Mouse (Mus musculus): ENCODE measurements around the gene Sec14l5.
A peak's percentile ranks its signal among the peaks of the same experiment; 100 is the strongest.
"Not testable (repeated sequence)": the region's sequence is repeated elsewhere in the genome, so short reads cannot be mapped to it uniquely, and the experiment has no call there.

Gene Sec14l5

DNA sequence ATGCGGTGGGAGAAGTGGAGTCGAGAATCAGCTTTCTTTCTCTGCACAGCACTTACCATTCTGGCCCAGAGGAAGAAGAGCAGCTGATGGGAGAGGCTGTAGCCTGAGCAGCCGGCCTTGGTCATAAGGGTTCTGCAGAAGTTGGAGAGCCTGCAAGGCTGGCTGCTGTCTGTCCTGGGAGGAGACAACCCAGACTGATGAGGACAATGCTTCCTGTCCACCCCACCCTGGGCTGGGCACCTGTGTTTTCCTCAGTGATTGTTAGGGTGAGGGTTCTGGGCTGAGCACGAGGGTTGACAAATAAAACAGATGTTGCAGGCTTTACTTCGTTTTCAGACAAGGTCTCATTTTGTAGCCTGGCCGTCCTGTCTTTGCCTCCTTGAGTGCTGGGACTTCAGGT lies 69.8 kb downstream of the Sec14l5 start:
- DNase-seq (ENCODE audit: low spot score), result no peak

DNA sequence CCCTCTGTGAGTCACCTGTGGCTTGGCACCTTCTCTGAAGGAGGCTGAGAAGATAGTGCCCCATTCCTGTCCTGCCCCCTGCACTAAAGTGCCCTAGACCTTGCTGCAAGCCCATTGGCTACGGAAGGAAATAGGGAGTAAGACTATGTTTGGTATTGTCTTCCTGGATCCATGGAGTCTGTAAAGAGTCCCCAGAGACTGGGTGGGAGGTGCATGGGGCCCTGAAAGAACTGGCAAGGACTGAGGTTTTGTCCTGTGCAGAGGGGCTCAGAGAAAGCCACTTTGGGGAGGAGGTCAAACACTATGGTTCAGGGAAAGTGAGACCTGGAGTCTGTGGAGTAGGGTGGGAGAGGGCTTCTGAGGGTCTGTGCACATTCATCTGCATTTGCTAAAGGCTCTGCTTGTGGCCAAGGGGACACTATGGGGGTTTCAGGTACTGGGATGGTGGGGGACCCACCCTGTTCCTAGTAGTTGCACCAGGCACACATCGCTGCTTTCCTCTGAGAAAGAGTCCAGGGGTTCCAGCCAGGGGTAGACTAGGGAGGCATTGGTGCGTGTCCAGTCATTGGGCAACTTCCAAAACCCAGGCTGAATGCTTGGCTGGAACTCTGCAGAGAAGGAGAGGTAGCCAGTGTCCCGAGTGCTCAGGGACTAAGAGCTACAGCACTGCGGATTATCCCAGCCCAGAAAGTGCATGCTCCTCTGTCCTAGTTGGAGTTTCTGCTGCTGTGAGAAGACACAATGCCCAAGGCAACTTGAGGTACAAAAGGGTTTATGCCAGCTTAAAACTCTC lies 70.6 kb downstream of the Sec14l5 start:
- no peak for DNase-seq (ENCODE audit: low spot score)

GRCm38 (mm10) chr16:5221403-5221802 lies 74.5 kb downstream of the Sec14l5 start:
- no peak for DNase-seq (ENCODE audit: low spot score)

GRCm38 (mm10) chr16:5222140-5222539 lies 75.2 kb downstream of the Sec14l5 start, which contains the start of gene AU021092:
Gene AU021092, minus strand, starts transcription at chr16:5222299.
- DNase-seq (ENCODE audit: low spot score), result no peak

DNA sequence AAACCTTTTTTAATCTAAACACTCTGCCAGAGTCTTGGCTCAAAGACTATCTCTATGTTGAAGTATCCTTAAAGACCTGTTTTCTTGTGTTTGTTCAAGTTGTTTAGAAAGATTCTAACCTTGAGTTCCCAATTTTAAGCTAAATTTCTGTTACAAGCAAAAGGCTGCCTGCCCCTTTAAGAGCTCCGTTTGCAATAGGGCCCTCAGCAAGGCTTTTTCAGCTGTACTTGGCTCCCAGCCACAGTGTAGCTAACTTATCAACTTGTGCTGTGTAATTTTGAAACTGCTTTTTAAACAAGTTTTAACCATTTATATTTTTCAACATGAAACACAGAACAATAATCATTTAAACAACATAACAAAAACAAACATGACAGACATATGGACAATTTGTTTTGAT lies 79.6 kb downstream of the Sec14l5 start:
- not testable (repeated sequence) for DNase-seq (ENCODE audit: low spot score)

GRCm38 (mm10) chr16:5227501-5227900 lies 80.6 kb downstream of the Sec14l5 start:
- not testable (repeated sequence) for DNase-seq (ENCODE audit: low spot score)

DNA sequence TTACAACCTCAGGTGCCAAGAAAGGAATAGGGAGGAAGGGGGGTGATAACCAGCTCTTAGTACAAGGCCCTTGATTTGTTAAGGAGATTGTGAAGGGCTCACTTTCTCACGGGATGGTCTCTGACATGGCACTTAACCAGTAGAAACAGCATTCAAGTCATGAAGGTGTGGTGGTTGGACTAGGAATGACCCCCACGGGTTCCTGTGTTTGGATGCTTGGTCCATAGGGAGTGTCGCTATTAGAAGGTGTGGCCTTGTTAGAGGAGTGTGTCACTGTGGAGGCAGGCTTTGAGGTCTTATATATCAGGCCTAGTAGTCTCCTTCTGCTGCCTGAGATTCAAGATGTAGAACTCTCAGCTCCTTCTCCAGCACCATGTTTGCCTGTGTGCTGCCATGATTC lies 81.2 kb downstream of the Sec14l5 start:
- not testable (repeated sequence) for DNase-seq (ENCODE audit: low spot score)

GRCm38 (mm10) chr16:5232982-5233381 lies 86.1 kb downstream of the Sec14l5 start:
- no peak for DNase-seq (ENCODE audit: low spot score)

GRCm38 (mm10) chr16:5233418-5234313 lies 86.8 kb downstream of the Sec14l5 start, which contains the start of gene Alg1:
Gene Alg1, plus strand, starts transcription at chr16:5233621.
- DNase-seq (ENCODE audit: low spot score), result peak; percentile 91

Measured in T-cell, adult 2 months (primary cell).